Mouse (Mus musculus): ENCODE measurements around the gene Foxi1.
"Not testable (repeated sequence)": the region's sequence is repeated elsewhere in the genome, so short reads cannot be mapped to it uniquely, and the experiment has no call there.

The Foxi1 gene

GRCm38 (mm10) chr11:34207989-34208388, at the start of gene Foxi1:
Gene Foxi1 (minus strand): TSS chr11:34208089.
- no peak for DNase-seq (ENCODE audit: low spot score)

DNA sequence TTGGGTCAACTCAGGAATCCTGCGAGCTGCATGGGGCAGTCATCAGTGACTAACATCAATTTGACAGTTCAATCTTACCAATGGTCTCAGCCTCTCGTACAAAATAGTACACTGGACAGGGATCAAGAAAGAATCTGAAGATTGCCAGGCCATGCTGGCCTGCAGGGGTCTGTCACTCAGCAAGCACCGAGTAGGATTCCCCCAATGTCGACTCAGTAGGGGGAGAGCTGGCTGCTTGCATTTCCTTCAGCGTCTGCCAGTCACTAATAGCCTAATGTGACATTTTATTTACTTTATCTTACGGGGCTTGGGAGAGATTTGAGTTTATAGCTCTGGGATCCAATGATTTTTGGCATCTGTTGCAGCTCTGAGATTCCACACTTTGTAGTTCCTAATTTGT, 35.1 kb upstream of the Foxi1 start:
- no peak for DNase-seq (ENCODE audit: low spot score)

- DNase-seq (ENCODE audit: low spot score): no peak
Observed at GRCm38 (mm10) chr11:34240252-34240651, 32.4 kb upstream of the Foxi1 start.

- DNase-seq (ENCODE audit: low spot score): no peak
Observed at GRCm38 (mm10) chr11:34239691-34240090, 31.8 kb upstream of the Foxi1 start.

DNA sequence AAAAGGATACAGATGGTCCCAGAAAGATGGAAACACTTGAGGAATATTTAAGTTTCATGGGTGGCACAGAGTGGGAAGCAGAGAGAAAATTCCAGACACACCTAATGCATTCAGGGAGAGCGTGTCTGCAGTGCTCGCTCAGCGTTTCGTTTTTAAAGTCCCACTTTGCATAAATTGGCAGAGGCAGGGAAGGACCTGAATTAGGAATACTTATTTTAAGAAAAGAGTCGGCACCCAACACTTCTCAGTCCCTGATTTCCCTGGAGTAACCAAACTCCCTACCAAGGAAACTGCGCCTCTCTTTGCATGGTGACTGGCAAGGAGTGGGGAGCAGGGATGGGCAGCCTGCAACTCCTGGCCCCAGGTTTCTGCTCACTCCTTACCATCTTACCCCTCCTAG, 29.0 kb upstream of the Foxi1 start:
- DNase-seq (ENCODE audit: low spot score): no peak

DNA sequence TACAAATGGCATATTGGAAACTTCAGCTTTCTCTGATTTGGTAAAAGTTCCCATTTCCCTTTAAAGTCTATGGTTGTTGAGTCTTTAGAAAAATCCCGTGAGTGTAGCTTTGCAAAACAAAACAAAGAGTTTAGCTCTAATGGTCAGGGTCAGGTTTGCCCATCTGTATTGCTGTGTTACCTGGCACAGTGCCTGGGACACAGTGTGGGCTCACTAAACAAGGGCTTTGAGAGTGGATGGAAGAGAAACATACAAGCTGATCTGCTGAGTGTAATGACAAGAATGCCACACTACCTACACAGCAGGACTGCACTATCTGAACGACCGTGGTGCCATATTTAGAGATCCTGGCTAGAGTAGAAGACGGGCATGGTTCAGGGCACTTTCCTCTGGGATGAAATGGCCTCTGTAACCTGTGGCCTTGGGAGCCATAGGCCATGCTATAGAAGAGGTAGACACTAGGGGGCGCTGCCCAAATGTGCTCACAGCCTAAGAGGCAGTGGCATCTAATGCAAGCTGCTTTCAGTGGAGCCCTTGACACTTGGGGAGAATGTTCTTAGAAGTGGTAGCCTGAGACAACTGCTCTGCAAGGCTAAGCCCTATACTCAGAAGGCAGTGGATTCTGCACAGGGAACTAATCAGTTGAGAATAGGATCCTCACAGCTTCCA, 28.3 kb upstream of the Foxi1 start:
- DNase-seq (ENCODE audit: low spot score): no peak

DNA sequence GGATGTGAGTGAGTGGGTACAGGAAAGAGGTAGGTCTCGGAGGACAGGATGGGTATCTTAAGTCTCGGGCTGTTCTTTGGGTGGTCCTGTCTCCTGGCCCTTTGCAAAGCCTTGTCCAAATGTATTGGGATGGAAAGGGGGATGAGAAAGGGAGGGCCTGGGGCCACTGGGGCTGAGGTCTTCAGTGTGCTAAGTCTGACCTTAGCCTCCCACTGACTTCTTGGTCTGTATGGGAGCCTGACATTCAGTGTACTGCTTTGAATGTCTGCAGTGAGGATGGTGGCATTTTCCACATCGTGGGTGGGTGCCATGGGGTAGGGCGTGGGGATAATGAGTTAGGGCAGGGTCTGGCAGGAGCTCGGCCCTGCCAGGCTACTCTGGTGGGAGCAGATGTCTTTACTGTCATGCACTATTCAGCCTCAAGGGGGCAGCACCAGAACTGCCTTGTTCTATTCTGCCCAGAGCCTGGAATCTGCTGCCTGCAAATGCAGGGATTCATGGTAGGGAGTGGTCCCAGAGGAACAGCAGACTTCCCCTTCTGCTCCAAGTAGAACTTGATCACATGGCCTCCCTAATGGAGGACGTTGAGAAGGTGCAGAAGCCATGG, 21.0 kb upstream of the Foxi1 start:
- peak; percentile 51 for DNase-seq (ENCODE audit: low spot score)

DNA sequence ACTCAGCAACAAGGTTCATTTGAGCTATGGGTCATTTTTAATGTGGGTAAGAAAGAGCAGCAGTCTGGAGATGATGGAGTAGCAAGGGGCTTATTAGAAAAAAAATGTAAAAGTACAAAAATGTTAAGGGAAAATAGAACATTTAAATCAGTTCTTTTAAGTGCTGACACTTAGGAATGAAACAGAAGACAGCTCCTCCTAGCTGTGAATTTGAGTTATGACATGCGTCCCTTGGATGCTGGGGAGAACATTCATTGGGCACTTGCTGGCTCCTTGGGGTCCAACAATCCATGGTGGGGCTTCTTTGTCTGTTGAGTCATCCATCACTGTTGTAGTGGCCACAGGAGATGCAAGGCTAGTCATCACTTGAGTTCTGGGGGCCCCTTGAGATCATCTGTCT, 19.3 kb upstream of the Foxi1 start:
- DNase-seq (ENCODE audit: low spot score): no peak

GRCm38 (mm10) chr11:34220596-34220995, 12.7 kb upstream of the Foxi1 start:
- DNase-seq (ENCODE audit: low spot score): not testable (repeated sequence)

- DNase-seq (ENCODE audit: low spot score): peak; percentile 48
Observed at GRCm38 (mm10) chr11:34212853-34213252, 5.0 kb upstream of the Foxi1 start.

- no peak for DNase-seq (ENCODE audit: low spot score)
Observed at GRCm38 (mm10) chr11:34202769-34203168, 5.1 kb downstream of the Foxi1 start.

GRCm38 (mm10) chr11:34195142-34195541, 12.7 kb downstream of the Foxi1 start:
- DNase-seq (ENCODE audit: low spot score): no peak

- no peak for DNase-seq (ENCODE audit: low spot score)
Observed at GRCm38 (mm10) chr11:34194158-34194941, 13.5 kb downstream of the Foxi1 start.

DNA sequence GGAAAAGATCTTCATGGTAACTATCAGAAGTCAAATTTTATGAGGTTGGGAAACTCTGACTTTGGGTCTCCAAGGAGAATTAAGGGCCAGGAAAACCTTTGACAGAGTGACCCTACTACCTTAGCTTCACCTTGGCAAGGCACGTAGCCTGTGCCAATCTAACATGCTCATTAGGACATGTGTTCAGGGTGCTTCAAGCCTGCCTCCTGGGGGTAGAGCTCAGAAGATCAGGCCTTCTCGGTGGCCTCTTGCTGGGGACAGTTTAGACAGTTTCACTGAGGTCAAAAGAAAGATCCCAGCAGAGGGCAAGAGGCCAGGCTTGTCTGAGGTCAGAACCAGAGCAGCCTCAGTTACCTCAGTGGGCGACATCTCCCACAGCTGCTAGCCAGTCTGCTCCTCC, 14.2 kb downstream of the Foxi1 start:
- DNase-seq (ENCODE audit: low spot score): no peak

- DNase-seq (ENCODE audit: low spot score): no peak
Observed at GRCm38 (mm10) chr11:34184266-34184665, 23.6 kb downstream of the Foxi1 start.

DNA sequence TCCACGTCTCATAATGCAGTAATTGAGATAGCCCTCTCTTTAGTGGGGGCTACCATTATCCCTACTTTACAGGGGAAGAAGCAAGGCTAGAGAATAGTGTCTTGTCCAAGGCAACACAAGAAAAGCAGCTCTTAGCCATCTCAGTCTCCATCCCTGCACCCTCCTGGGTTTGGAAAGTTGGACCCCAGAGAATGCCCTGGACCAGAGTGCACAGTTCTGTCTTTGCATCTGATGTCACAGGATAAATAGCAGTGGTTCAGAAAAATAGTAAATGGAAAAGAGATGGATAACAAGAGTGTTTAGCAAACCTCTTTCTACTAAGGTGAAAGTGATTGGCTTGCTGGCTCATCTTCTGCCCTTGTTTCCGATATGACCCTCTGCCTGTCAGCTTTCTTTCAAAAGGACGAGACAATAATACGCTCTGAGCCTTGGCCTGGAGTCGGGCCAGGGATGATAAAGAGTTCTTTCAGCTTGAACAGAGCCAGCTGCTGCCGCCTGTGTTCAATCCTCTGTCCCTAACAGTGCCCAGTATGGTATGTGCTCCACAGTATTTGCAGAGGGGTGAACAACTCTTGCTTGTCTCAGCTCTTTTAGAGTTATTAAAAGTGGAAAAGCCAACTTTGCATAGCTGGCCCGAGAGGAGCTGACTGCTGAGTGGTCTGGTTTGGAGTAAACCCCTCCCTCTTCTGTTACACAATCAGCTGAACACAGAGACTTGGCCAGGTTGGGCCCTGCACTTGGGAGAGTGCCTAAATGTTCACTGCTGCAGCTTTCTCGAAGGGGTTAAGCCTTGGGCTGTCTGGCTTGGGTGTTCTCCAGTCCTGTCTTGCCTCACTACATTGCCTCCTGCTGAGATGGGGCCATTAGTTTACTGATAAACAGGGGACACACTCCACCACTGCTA, 26.4 kb downstream of the Foxi1 start:
- DNase-seq (ENCODE audit: low spot score): peak; percentile 27

GRCm38 (mm10) chr11:34178752-34179151, 29.1 kb downstream of the Foxi1 start:
- no peak for DNase-seq (ENCODE audit: low spot score)

GRCm38 (mm10) chr11:34176371-34176770, 31.5 kb downstream of the Foxi1 start:
- peak; percentile 23 for DNase-seq (ENCODE audit: low spot score)

GRCm38 (mm10) chr11:34171221-34171620, 36.7 kb downstream of the Foxi1 start:
- no peak for DNase-seq (ENCODE audit: low spot score)

DNA sequence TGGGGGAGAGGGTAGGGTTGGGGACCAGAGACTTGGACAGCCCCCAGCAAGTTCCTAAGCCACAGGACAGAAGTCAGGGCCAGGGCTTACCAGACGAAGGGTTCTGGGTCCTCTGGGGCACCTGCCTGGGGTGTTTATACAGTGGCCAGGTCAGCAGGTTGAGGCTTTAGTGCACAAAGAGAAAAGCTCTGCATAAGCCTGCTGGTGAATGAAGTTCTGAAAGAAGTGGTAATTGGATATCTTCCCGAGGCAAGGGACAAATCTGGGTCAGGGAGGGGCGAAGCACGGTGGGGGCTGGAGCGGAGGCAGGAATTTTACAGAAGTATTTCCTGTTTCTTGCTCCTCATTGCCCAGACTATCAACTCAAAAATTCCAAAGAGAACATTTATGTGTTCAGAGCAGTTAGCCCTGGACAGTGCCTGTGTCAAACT, 38.4 kb downstream of the Foxi1 start:
- no peak for DNase-seq (ENCODE audit: low spot score)

DNA sequence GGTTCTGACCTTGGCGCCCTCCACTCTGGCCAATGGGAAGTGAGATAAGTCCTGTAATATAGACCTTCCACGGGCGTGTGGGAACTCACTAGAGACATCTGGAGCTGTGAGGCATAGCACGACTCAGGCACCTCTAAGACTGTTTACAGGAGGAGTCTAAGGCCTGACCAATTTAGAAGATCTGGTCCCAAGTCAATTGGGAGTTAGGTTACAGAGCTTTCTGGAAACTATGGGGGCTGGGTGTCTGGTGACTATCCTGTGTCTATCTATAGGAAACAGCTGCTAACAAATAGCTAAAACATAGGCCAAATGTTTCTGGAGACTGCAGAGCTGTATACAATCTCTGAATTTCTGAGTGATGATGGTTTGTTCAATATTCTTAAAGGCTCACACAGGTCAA, 41.5 kb downstream of the Foxi1 start:
- DNase-seq (ENCODE audit: low spot score): no peak

- DNase-seq (ENCODE audit: low spot score): no peak
Observed at GRCm38 (mm10) chr11:34165278-34165677, 42.6 kb downstream of the Foxi1 start.
